Mouse (Mus musculus) C2C12 (cell line): Measurements from ENCODE around the gene Ankzf1. TPM values are rescaled to one million over a fixed set of nuclear protein-coding genes. Genes with fewer than 3 reads are reported as not detected.

Experiments used
- H3K27me3 ChIP-seq: one replicate; pipeline ENCODE4 v1.6.1; 2011; ENCODE audit not compliant: control insufficient read depth, insufficient read depth, insufficient read length
- H3K36me3 ChIP-seq: one replicate; pipeline ENCODE4 v1.6.1; 2011; ENCODE audit not compliant: control insufficient read depth, insufficient read depth
- H3K4me3 ChIP-seq: one replicate; pipeline ENCODE4 v1.5.1; 2011; ENCODE audit warnings: mild to moderate bottlenecking, control low read depth; ENCODE audit not compliant: poor library complexity, insufficient read depth, severe bottlenecking
- H3K79me2 ChIP-seq: one replicate; pipeline ENCODE4 v1.6.1; 2011; ENCODE audit not compliant: control insufficient read depth, insufficient read depth
- H3K79me3 ChIP-seq: one replicate; pipeline ENCODE4 v1.6.1; 2011; ENCODE audit warnings: low read depth, control low read depth
- H3ac ChIP-seq: one replicate; pipeline ENCODE3; 2011; ENCODE audit warnings: low read depth; ENCODE audit not compliant: control insufficient read depth, insufficient read length
- CEBPB ChIP-seq: IDR thresholded peaks from one replicate; pipeline ENCODE4 v1.6.1; 2011; ENCODE audit warnings: low read depth, mild to moderate bottlenecking, control low read depth, moderate library complexity
- CTCF ChIP-seq: IDR thresholded peaks from one replicate; pipeline ENCODE4 v1.5.1; 2011; ENCODE audit not compliant: control insufficient read depth, insufficient read depth, insufficient read length
- FOSL1 ChIP-seq: IDR thresholded peaks from one replicate; pipeline ENCODE4 v1.8.0; 2011; ENCODE audit warnings: mild to moderate bottlenecking, low read length; ENCODE audit not compliant: poor library complexity, insufficient read depth, severe bottlenecking
- MAX ChIP-seq: IDR thresholded peaks from one replicate; pipeline ENCODE4 v1.6.1; 2011; ENCODE audit warnings: mild to moderate bottlenecking, control low read depth
- MYOD1 ChIP-seq: IDR thresholded peaks from one replicate; pipeline ENCODE4 v1.6.1; 2011; ENCODE audit warnings: low read depth; ENCODE audit not compliant: control insufficient read depth, insufficient read length
- MYOG ChIP-seq: IDR thresholded peaks from one replicate; pipeline ENCODE4 v1.6.1; 2011; ENCODE audit not compliant: control insufficient read depth, insufficient read length; ENCODE audit errors: extremely low read depth
- USF1 ChIP-seq: IDR thresholded peaks from one replicate; pipeline ENCODE4 v1.6.1; 2011; ENCODE audit warnings: low read depth, mild to moderate bottlenecking, control low read depth, moderate library complexity
- polyA plus RNA-seq: library from polyadenylated mRNA; unstranded; fragments of >200 nt; fragmentation: generic; extraction: Trizol; gene quantifications from one replicate; pipeline ENCODE4 v1.2.1, GENCODE M21; 2012; ENCODE audit warnings: missing spikeins

Ankzf1 gene
- polyA plus RNA-seq, 1 experiment, result 4.0 TPM

DNA sequence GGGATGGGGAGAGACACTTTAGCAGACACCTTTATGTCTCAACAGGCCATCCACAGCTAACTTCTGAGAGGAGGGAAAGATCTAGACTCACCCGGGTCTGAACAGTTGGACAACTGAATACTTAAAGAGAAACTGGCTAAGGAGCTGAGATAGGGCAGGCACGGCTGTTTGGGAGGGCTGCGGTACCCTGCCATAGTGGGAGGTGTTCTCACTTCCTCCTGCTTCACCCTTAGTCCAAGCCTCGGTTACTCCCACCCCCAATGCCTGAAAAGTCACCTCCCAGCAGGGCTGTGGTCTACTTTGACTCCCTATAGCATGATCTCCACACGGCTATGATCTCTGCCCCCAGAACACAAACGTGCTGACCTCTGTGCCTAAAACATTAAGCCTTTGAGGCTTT is 31.6 kb downstream of the Ankzf1 start:
- H3K36me3 ChIP-seq, result no peaks in the 10 kb centered on the region

DNA sequence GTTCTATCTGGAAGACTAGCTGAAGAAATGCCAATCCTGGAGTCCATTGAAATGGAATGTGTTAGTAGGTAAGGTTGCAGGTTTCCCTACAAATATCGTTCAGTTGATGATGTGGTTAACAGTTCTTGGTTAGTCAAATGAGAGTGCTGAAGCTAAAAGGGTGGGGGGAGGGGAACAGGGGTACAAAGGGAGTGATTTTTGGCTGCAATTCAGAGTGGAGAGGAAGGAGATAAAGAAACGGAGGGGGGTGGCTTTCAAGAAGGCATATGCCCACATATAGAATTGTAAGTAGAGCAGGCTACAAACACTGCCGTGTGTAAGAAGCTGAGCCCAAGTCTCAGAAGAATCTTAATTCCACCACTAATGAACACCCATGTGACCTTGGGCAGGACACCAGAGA is 33.5 kb downstream of the Ankzf1 start:
- Histone ChIP-seq H3K4me3 (no peak overlapping the region), H3ac (no peak overlapping the region), H3K27me3 (no peaks in the 10 kb centered on the region), H3K79me2 (no peaks in the 10 kb centered on the region), H3K79me3 (no peaks in the 10 kb centered on the region), H3K36me3 (no peaks in the 10 kb centered on the region)
- no peak for TF ChIP-seq CTCF
- TF ChIP-seq MYOD1, result no peak
- TF ChIP-seq MYOG, result no peak
- no peak for TF ChIP-seq FOSL1
- TF ChIP-seq USF1, result no peak
- no peak for TF ChIP-seq CEBPB
- TF ChIP-seq MAX, result no peak

More for the DNA sequence above, 31.6 kb downstream of the Ankzf1 start:
- peaks cover 7% of the 10 kb centered on the region for H3K79me2 ChIP-seq
- TF ChIP-seq FOSL1, result no peak
- no peak for TF ChIP-seq MAX
- no peak for TF ChIP-seq CTCF
- no peak for TF ChIP-seq MYOD1
- H3K79me3 ChIP-seq, result peaks cover 4% of the 10 kb centered on the region
- no peak overlapping the region for H3K4me3 ChIP-seq
- H3ac ChIP-seq, result no peak overlapping the region
- H3K27me3 ChIP-seq, result no peaks in the 10 kb centered on the region

DNA sequence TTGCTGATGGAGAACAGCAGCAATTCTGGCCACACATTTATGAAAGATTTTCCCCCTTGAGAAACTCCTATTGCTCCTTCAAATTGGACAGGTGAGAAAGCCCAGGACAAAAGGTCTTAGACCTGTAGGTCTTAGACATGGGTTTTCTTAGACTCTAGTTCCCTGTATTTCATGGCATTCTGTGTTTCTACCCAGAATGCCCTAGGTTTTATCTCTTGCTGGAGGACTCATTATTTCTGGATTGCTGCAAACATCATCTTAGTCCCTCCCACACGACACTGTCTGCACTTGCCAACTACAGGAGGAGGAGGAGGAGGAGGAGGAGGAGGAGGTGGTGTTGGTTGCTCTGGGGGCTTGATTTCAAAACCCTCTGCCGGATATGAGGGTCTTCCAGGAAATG is 34.2 kb downstream of the Ankzf1 start:
- no peak overlapping the region for H3K4me3 ChIP-seq
- H3K36me3 ChIP-seq, result no peaks in the 10 kb centered on the region
- H3K27me3 ChIP-seq, result no peaks in the 10 kb centered on the region
- TF ChIP-seq MYOG, result no peak
- TF ChIP-seq MYOD1, result no peak
- no peaks in the 10 kb centered on the region for H3K79me2 ChIP-seq
- H3K79me3 ChIP-seq, result no peaks in the 10 kb centered on the region
- no peak overlapping the region for H3ac ChIP-seq

DNA sequence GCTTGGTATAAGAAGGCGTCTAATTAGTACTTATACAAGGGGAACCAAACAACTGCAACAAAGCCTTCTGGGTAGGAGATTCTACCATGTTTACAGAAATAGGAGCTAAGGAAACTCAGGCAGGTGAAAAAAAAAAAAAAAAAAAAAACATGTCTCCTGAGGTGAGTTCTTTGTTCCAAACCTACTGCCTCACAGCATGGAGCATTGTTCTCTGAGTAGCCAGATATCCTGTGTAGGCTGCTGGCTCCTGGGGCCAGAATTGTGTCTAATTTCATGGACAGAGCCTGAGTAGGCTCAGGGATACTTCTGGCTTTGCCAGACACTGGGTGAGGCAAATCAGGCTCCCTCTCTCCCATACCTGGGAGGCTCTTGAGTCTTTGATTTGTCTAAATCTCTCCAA is 35.7 kb downstream of the Ankzf1 start:
- Histone ChIP-seq H3ac (no peak overlapping the region), H3K27me3 (no peaks in the 10 kb centered on the region), H3K36me3 (no peaks in the 10 kb centered on the region), H3K79me2 (no peaks in the 10 kb centered on the region), H3K4me3 (no peak overlapping the region), H3K79me3 (no peaks in the 10 kb centered on the region)
- no peak for TF ChIP-seq MYOD1
- no peak for TF ChIP-seq CTCF

DNA sequence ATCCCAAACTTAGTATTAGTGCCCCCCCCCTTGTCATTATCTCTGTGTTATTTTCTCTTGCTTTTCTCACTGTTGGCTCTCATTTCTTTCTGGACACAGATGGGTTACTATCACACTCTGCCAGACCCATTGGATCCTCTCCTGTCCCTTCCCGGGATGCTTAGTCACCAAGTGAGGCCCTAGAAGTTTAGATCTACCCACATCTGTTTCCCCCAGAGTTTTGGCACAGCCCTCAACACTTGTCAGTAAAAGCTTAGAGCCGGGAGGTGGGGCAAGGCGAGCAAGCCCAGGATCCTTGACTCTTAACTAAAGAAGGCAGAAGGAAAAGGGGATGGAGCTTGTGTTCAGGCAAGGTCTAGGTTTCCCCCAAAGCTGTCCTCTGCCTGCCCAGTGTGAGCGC is 37.2 kb downstream of the Ankzf1 start:
- no peaks in the 10 kb centered on the region for H3K79me2 ChIP-seq
- no peak for TF ChIP-seq CTCF
- TF ChIP-seq MAX, result no peak
- no peak for TF ChIP-seq USF1
- no peak for TF ChIP-seq MYOD1
- no peak for TF ChIP-seq MYOG
- no peak for TF ChIP-seq CEBPB
- TF ChIP-seq FOSL1, result no peak
- H3K36me3 ChIP-seq, result no peaks in the 10 kb centered on the region
- H3K27me3 ChIP-seq, result no peaks in the 10 kb centered on the region
- no peak overlapping the region for H3ac ChIP-seq
- no peak overlapping the region for H3K4me3 ChIP-seq
- H3K79me3 ChIP-seq, result no peaks in the 10 kb centered on the region

DNA sequence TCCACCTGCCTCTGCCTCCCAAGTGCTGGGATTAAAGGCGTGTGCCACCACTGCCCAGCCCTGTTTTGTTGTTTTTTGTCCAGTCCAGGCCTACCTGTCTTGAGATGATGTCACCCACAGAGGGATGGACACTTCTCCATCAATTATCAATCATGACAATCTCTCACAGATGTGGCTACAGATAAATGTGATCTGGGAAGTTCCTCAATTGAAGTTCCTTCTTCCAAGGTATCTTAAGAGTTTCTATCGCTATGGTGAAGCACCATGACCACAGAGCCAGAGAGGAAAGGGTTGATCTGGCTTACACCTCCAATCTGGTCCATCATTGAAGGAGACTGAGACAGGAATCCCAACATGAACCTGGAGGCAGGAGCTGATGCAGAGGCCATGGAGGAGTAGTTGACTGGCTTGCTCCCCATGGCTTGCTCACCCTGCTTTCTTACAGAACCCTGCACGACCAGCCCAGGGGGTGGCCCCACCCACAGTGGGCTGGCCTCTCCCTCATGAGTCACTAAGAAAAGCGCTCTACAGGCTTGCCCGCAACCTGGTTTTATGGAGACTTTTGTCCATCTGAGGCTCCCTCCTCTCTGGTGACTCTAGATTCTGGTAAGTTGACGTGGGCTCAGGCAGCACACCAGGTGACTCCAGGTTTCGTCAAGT is 38.5 kb downstream of the Ankzf1 start:
- Histone ChIP-seq H3K27me3 (no peaks in the 10 kb centered on the region), H3K79me2 (no peaks in the 10 kb centered on the region), H3K4me3 (no peak overlapping the region), H3ac (no peak overlapping the region), H3K36me3 (no peaks in the 10 kb centered on the region), H3K79me3 (no peaks in the 10 kb centered on the region)
- TF ChIP-seq MYOG, result no peak
- no peak for TF ChIP-seq USF1
- no peak for TF ChIP-seq CTCF
- TF ChIP-seq MYOD1, result no peak
- TF ChIP-seq FOSL1, result no peak
- TF ChIP-seq CEBPB, result no peak
- no peak for TF ChIP-seq MAX
